Mouse (Mus musculus) embryonic facial prominence, embryonic 10.5 days (tissue): Measurements from ENCODE around the gene Tctex1d4. TPM values are rescaled to one million over a fixed set of nuclear protein-coding genes. Genes with fewer than 3 reads are reported as not detected.

Experiments
- DNase-seq: peaks from one replicate; pipeline ENCODE4 v3.0.0-alpha.2; 2017; ENCODE audit warnings: low spot score
- H3K27ac ChIP-seq: fragments of 300-500 bp; sonication (generic); replicated peaks from 2 replicates; pipeline ENCODE4 v1.5.1; 2016; ENCODE audit warnings: mild to moderate bottlenecking
- H3K27me3 ChIP-seq: fragments of 300-500 bp; sonication (generic); replicated peaks from 2 replicates; pipeline ENCODE4 v1.6.1; 2016; ENCODE audit warnings: low read depth, mild to moderate bottlenecking; ENCODE audit not compliant: poor library complexity, severe bottlenecking
- H3K36me3 ChIP-seq: fragments of 300-500 bp; sonication (generic); replicated peaks from 2 replicates; pipeline ENCODE4 v1.6.1; 2016; ENCODE audit warnings: mild to moderate bottlenecking, moderate library complexity
- H3K4me1 ChIP-seq: fragments of 300-500 bp; sonication (generic); 2 replicates; pipeline ENCODE4 v1.6.1; 2016
- H3K4me3 ChIP-seq: fragments of 300-500 bp; sonication (generic); 2 replicates; pipeline ENCODE4 v1.5.1; 2016; ENCODE audit warnings: mild to moderate bottlenecking, moderate library complexity
- H3K9me3 ChIP-seq: fragments of 300-500 bp; sonication (generic); 2 replicates; pipeline ENCODE4 v1.6.1; 2016; ENCODE audit warnings: mild to moderate bottlenecking
- WGBS: fragments of 180-500 bp; shearing (Covaris S2); methylation state at CpG from one replicate; pipeline ENCODE4 v1.1.7; 2016; 5-methylcytosine and 5-hydroxymethylcytosine counted together
- polyA plus RNA-seq: library from polyadenylated mRNA; unstranded; fragments of >200 nt; fragmentation: Nextera tagmentation; extraction: Ambion mirVana; gene quantifications from 2 replicates; pipeline ENCODE4 v1.2.1, GENCODE M21; 2016

Gene Tctex1d4
- polyA plus RNA-seq, 1 experiment from 2014 or later = not detected

GRCm38 (mm10) chr4:117105127-117105526 lies 21.5 kb upstream of the Tctex1d4 start:
- Histone ChIP-seq H3K4me3 (no peak overlapping the region), H3K9me3 (no peaks in the 10 kb centered on the region), H3K27me3 (no peaks in the 10 kb centered on the region), H3K4me1 (peaks cover 21% of the 10 kb centered on the region), H3K27ac (no peak overlapping the region), H3K36me3 (peaks cover 90% of the 10 kb centered on the region)
- no peak for DNase-seq
- 79% methylated on average over 10 of the region's 10 CpGs for WGBS

- Histone ChIP-seq H3K36me3 (peaks cover 92% of the 10 kb centered on the region), H3K27ac (0 out of 2 replicates have a peak overlapping the region, but pooled peaks have one; percentile 19), H3K4me1 (peaks cover 15% of the 10 kb centered on the region), H3K9me3 (no peaks in the 10 kb centered on the region), H3K4me3 (no peak overlapping the region), H3K27me3 (no peaks in the 10 kb centered on the region)
- WGBS = 93% methylated on average over 18 of the region's 18 CpGs
- no peak for DNase-seq
Measured at GRCm38 (mm10) chr4:117107813-117108523, 18.6 kb upstream of the Tctex1d4 start.

- Histone ChIP-seq H3K27ac (no peak overlapping the region), H3K4me3 (no peak overlapping the region), H3K27me3 (no peaks in the 10 kb centered on the region), H3K4me1 (peaks cover 15% of the 10 kb centered on the region), H3K9me3 (no peaks in the 10 kb centered on the region), H3K36me3 (peaks cover 92% of the 10 kb centered on the region)
- WGBS = 95% methylated on average over 6 of the region's 6 CpGs
- DNase-seq = no peak
Measured at GRCm38 (mm10) chr4:117108524-117108849, 18.1 kb upstream of the Tctex1d4 start.

- Histone ChIP-seq H3K4me1 (peaks cover 12% of the 10 kb centered on the region; the same call in 1 of the 2 replicates), H3K36me3 (peaks cover 95% of the 10 kb centered on the region), H3K27me3 (no peaks in the 10 kb centered on the region), H3K27ac (no peak overlapping the region), H3K9me3 (no peaks in the 10 kb centered on the region), H3K4me3 (no peak overlapping the region)
- WGBS = 94% methylated on average over 25 of the region's 25 CpGs
- no peak for DNase-seq
Measured at GRCm38 (mm10) chr4:117109330-117109729, 17.3 kb upstream of the Tctex1d4 start.

- 92% methylated on average over 13 of the region's 13 CpGs for WGBS
- DNase-seq = no peak
- H3K27ac ChIP-seq = no peak overlapping the region
- H3K4me3 ChIP-seq = no peak overlapping the region
- peaks cover 8% of the 10 kb centered on the region; the same call in 1 of the 2 replicates for H3K4me1 ChIP-seq
- H3K36me3 ChIP-seq = peaks cover 94% of the 10 kb centered on the region
- no peaks in the 10 kb centered on the region for H3K27me3 ChIP-seq
- no peaks in the 10 kb centered on the region for H3K9me3 ChIP-seq
Measured at GRCm38 (mm10) chr4:117110249-117110648, 16.3 kb upstream of the Tctex1d4 start.

GRCm38 (mm10) chr4:117110985-117111384 lies 15.6 kb upstream of the Tctex1d4 start:
- H3K9me3 ChIP-seq = no peaks in the 10 kb centered on the region
- no peak for DNase-seq
- H3K4me1 ChIP-seq = peaks cover under 1% of the 10 kb centered on the region; the same call in 1 of the 2 replicates
- no peak overlapping the region for H3K27ac ChIP-seq
- H3K36me3 ChIP-seq = peaks cover 94% of the 10 kb centered on the region
- 93% methylated on average over 11 of the region's 11 CpGs for WGBS
- no peak overlapping the region for H3K4me3 ChIP-seq
- H3K27me3 ChIP-seq = no peaks in the 10 kb centered on the region

- Histone ChIP-seq H3K4me3 (no peak overlapping the region), H3K4me1 (no peaks in the 10 kb centered on the region), H3K9me3 (no peaks in the 10 kb centered on the region), H3K27ac (no peak overlapping the region), H3K36me3 (peaks cover 77% of the 10 kb centered on the region), H3K27me3 (no peaks in the 10 kb centered on the region)
- 77% methylated on average over 1 of the region's 1 CpGs for WGBS
- no peak for DNase-seq
Measured at GRCm38 (mm10) chr4:117113237-117113636, 13.4 kb upstream of the Tctex1d4 start.

- H3K27ac ChIP-seq = no peak overlapping the region
- peaks cover 6% of the 10 kb centered on the region for H3K4me1 ChIP-seq
- H3K27me3 ChIP-seq = no peaks in the 10 kb centered on the region
- no peak for DNase-seq
- 88% methylated on average over 5 of the region's 5 CpGs for WGBS
- no peak overlapping the region for H3K4me3 ChIP-seq
- H3K36me3 ChIP-seq = peaks cover 54% of the 10 kb centered on the region
- no peaks in the 10 kb centered on the region for H3K9me3 ChIP-seq
Measured at GRCm38 (mm10) chr4:117115592-117115991, 11.0 kb upstream of the Tctex1d4 start.

- Histone ChIP-seq H3K27me3 (no peaks in the 10 kb centered on the region), H3K36me3 (peaks cover 33% of the 10 kb centered on the region), H3K27ac (no peak overlapping the region), H3K4me1 (peaks cover 15% of the 10 kb centered on the region), H3K9me3 (no peaks in the 10 kb centered on the region), H3K4me3 (no peak overlapping the region)
- WGBS = 95% methylated on average over 7 of the region's 7 CpGs
- no peak for DNase-seq
Measured at GRCm38 (mm10) chr4:117117931-117118330, 8.7 kb upstream of the Tctex1d4 start.

GRCm38 (mm10) chr4:117119636-117120035 lies 7.0 kb upstream of the Tctex1d4 start:
- Histone ChIP-seq H3K4me1 (peaks cover 25% of the 10 kb centered on the region), H3K4me3 (peak overlapping the region; percentile 85), H3K9me3 (no peaks in the 10 kb centered on the region), H3K27me3 (no peaks in the 10 kb centered on the region), H3K36me3 (peaks cover 16% of the 10 kb centered on the region), H3K27ac (peak overlapping the region; percentile 93)
- WGBS = 81% methylated on average over 5 of the region's 5 CpGs
- no peak for DNase-seq

GRCm38 (mm10) chr4:117120052-117120444 lies 6.5 kb upstream of the Tctex1d4 start:
- Histone ChIP-seq H3K27me3 (no peaks in the 10 kb centered on the region), H3K27ac (peak overlapping the region; percentile 93), H3K4me3 (peak overlapping the region; percentile 85), H3K36me3 (peaks cover 12% of the 10 kb centered on the region), H3K9me3 (no peaks in the 10 kb centered on the region), H3K4me1 (peaks cover 29% of the 10 kb centered on the region)
- DNase-seq = no peak
- WGBS = 6% methylated on average over 10 of the region's 10 CpGs

GRCm38 (mm10) chr4:117120445-117121414 lies 5.9 kb upstream of the Tctex1d4 start:
- Histone ChIP-seq H3K36me3 (peaks cover 6% of the 10 kb centered on the region), H3K4me1 (peaks cover 36% of the 10 kb centered on the region), H3K9me3 (no peaks in the 10 kb centered on the region), H3K4me3 (peak overlapping the region; percentile 85), H3K27ac (peak overlapping the region; percentile 93), H3K27me3 (no peaks in the 10 kb centered on the region)
- peak; percentile 94 for DNase-seq
- under 1% methylated on average over 69 of the region's 69 CpGs for WGBS
